Mouse (Mus musculus) NIH3T3 (cell line): ENCODE results near the gene Plxna2.

Source experiments
- DNase-seq: peaks from one replicate; pipeline ENCODE4 v3.0.0-alpha.2; 2012; ENCODE audit warnings: low read depth

Plxna2 gene

DNA sequence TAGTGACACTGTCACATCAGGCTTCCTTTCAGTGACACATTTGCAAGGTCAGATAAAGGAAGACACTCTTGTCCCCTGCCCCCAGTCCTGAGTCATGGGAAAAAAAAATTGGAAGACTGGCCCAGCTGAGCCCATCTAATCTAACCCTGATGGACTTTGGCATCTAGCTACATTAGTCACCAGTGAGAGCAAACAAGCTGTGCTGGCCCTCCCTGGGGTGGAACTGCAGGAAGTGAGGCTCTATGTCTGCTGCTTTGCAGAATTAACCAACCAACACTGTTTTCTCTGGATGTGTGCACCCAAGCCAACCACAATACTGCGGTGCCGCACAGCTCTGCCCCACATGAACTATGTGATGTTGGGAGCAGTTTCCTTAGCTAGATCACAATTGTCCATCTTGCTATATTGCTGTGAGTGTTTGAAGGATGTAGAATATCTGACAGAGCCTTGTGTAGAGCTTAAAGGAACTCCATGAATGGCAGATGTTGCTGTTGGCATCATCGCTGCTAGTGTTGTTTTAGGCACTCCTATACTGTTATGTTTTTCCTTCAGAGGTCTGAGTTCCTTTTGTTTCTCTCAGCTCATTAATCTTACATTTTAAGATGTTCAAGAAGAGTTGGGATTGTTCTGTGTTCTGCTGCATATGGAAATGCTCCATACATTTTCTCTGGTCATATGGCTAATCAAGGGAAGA, 42.6 kb downstream of the Plxna2 start:
- DNase-seq, result peak; percentile 81

DNA sequence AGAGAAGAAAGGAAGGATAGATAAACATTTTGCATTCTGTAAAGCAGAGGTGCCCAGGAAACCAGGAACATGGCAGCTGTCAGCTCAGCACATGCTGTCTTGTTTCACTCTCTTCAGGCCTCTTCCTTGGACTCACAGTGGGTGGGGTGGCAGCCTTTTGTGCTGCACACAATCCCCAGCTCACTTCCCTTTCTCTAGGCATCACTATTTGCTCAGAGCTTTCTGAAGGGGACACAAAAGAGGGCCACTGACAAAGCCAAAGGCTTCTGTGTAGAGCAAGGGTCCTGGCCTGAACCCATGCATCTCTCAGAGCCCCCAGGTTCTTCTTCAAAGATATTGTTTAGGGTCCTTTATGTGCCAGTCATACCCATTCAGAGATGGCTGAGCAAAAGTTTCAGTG, 45.0 kb downstream of the Plxna2 start:
- no peak for DNase-seq

DNA sequence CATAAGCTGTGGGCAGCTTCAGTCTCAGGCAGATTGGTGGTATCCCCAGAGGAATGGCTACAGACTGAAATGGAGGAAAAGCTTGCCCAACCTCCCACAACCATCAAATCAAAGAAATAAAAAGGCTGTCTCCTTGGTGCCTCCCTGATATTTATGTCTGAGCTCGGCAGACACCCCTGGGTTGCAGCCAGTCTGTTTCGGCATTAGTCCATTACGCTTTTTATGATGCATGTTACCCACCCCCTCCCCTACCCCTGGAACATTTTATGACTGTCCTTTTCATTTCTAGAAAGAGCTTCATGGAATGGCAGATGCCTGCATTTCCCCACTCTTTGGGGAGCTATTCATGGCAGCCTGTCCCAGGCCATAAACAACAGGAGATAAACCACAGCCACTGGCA, 47.7 kb downstream of the Plxna2 start:
- no peak for DNase-seq

DNA sequence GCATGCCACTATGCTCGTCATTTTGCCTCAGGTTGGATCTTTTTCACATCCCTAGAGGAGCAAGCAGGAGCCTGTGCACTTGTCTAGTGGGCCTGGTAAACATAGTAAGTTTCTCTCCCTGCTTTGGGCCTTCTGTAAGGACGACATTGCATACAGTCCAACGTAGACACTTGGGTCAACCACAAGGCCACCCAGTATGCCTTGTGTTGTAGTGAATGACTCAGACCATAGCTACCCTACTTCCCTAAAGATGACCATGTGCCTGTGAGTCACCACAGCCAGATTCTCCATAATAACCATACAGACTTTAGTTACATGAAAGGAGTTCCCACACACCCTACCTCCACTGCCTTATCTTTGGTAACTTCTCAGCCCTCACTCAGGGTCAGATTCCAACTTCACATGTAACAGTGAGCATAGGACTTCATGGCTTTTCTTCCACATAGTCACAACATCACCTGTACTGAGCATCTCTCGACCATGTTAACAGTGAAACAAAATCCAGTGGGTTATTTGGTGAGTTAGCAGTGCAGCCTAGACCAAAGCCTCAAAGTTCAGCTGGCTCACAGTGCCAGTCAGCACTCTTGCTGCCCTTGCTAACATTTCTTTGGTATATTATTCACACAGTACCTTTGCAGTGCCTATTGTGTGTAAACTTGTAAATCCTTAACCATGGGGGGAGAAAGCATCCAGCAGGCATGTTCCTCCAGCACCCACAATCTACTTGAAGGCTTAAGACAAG, 53.9 kb downstream of the Plxna2 start:
- peak; percentile 82 for DNase-seq

DNA sequence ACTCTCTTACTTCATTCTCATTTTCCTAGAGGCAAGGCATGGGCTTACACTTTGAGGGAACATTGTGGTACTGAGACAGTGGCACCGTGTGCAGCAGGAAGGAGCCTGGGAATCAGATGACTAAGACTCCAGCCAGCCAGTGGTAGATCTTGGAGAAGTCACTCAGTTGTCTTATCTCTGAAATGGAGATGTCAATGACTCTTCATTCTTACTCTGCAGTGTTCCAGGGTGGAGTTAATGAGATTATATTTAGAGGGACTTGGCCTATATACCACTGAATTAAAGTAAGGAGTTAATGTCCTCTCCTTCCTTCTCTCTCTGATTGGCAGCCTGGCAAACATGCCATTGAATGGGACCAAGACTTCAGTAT, 54.5 kb downstream of the Plxna2 start:
- DNase-seq, result no peak

DNA sequence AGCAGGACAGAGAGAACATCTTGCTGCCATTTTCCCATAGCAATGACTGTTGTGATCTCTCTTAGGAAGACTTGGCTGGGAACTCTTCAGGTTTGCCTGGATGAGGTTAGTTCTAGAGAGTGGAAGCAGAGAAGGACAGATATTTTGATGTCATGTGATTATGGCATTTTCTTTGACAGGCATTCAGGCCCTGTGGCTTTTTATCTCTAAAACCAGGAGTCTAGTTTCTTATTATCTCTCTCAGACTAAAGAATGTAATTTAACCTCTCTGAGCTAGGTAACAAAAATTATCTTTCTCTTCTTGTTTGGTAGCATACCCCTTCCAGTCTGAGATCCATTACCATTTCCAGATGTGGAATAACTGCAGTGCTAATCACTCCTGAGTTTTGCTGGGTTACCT, 55.2 kb downstream of the Plxna2 start:
- DNase-seq, result no peak

DNA sequence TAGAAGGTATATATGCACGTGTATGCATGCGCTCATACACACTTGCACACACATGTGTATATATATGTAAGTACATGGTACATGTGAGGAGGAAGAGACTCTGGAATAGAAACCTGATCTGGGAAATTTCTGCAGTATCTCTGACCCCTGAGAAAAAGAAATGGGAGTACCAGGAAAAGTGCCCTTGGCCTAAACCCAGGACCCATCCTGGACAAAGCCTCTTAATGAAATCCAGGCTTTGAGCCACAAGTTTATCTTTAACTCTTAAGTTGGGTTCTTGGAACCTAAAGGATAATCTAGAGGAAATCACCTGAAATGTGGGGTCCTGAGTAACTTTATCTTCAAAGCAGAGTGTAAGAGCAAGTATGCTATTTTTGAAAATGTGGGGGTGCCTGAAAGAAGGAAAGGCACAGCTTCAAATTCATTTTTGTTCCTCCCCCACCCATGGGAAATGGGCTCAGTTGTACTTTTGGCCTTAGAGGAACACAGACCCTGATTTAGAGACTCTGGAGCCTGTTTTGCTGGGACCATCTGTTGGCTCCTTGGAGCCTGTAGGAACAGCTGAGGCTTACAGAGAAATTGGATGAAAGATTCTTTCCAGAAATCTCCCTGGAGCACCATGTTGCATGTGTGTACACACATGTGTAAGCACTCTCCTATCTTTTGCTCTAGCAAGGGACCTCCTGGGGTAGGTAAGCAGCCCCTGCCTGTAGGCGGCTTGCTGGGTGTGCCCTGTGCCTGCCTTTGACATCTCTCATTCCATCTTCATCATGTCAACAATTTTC, 57.3 kb downstream of the Plxna2 start:
- DNase-seq, result no peak

DNA sequence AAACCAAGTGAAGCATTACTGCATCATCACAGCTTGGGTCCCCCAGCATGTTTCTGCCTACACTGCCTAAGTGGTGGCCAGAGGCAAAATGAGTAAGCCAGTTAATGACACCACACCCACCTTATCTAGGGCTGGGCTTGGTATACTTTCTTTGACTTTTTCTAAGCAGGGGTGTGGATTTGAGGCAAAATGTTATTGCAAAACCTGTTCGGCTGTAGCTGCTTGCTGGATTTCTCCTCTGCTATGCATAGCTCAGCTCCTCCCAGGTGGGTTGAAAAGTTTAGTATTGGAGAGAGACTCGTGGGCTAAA, 57.8 kb downstream of the Plxna2 start:
- peak; percentile 72 for DNase-seq

DNA sequence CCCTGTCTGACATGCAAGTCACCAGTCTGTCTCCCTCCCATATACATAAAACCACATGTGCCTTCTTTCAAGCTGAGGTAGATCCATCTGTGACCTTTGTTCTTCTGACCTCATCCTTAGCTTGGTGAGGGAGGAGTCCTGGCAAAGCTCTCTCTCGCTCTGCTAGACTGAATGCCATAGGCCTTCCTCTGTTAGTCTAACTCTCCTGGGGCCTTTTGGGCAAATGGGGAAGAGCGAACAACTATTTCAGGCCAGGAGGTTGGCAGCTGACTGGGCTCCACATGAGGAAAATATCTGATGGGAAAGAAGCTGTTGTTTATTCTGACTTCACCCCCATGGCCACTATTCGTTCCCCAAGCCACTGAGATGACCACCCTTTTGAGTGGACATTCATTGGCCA, 59.9 kb downstream of the Plxna2 start:
- peak; percentile 68 for DNase-seq

DNA sequence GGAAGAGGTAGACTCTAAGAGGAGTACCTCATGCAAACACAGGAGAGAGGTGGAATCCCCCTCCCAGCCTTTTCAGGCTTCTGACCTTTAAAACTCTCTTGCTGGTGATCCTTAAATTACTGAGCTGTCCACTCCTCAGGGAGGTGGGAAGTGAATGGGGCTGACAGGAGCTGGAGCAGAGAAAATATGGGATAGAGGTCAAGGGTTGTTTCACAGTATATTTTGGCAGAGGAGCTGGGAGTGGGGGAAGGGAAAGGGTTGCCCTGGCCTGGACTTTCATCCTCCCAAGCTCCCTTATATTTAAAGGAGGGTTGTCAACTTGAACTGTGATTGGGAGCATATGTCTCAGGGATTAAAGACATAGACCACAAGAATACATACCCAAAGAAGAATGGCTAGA, 61.1 kb downstream of the Plxna2 start:
- DNase-seq, result peak; percentile 69

DNA sequence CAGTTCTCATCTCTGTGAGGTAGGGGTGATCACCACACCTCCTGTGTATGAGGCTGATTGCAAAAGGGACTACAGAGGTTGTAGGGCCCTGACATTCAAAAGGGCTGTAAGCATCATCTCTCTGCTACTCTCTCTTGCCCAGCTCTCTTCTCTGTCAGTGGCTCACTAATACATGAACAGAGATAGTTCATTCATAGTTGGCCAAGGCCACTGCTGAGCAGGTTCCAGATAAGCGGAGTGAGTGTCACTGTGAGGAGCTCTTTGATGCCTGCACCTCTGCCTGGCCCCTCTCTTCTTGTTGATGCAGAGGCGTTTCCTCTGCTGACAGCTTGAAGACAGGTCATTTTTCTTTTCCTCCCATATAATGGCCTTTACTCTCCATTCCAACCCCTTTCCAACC, 62.1 kb downstream of the Plxna2 start:
- DNase-seq, result no peak

DNA sequence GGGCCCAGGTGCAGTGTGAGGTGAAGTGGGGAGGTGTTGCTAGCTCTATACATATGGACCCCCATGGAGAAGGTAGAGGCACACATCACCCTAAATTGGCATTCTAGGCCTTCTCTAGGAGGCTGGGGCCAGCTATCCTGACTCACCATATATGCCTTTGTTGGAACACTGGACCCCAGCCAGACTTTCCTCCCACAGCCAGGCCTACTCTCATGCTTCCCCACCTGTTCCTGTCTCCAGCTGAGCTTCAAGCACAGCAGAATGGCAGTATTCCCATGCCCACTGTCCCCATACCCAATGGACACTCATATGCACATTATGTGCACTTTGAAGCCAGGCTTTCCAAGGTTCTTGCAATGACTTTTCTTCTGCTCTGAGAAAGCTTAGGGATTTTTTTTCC, 64.0 kb downstream of the Plxna2 start:
- DNase-seq, result peak; percentile 83

DNA sequence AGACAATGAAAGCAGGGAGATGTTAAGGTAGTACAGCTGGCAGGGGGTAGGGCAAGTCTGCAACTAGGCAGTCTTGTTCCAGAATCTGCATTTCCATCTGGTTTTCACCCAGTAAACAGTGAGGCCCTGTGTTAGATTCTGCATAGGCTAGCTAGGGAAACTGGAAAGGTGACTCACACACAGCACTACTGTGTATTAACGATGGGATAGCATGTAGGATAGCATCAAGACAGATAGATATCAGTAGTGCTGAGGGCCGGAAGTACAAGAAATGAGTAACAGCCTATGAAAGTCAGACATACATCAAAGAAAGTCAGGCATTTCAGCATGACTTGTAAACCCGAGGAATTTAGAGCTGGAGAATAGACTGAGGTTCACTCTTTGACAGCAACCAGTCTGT, 65.1 kb downstream of the Plxna2 start:
- DNase-seq, result peak; percentile 62

DNA sequence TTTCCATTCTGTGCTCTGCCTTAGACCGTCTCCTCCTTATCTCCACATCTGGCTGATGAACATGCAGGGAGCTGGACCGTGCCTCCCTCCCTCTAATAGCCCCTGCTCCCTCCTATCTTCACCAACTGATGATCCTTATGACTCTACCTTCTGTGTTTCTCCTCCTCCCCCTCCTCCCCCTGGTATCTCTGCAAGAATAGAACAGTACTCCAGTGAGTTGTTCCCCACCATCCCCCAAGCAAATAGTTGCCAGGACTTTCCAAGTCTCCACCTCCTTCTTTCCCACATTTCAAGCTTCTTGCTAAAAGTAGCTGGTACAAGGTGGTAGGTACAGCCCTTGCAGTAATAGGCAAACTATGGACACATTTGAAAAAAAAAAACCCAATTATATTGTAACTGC, 67.9 kb downstream of the Plxna2 start:
- DNase-seq, result no peak

DNA sequence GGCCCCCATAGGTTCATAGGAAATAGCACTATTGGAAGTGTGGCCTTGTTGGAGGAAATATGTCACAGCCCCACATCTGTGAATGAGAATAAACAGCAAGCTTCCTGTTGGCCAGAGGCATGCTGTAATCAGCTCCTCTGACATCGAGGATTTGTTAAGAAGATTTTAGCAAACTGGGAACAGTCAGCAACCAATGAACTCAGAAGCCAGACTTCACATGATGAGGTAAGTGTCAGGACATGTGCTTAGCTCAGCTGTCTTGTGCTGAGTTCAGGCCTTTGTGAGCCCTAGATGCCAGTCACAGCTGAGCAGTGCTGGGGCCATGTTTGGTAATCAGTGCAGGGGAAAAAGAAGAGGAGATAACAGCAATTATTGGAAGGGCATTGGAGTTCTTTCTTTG, 69.7 kb downstream of the Plxna2 start:
- peak; percentile 50 for DNase-seq

DNA sequence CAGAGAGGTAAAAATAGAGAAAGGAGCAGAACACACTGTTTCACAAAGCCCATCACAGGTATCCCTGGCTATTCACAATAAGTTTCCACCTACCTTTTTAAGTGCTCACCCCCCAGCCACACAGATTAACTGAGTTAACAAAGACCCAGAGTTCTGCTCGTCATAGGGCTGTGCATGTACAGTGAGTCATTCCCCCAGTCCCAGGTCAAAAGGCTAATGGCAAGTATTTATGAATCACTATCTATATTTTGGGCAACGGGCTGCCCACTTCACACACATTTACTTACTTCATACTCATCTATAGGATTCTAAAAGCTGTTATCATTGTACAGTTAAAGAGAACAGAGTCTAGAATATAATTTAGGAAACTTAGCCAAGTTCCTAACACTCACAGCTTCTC, 70.1 kb downstream of the Plxna2 start:
- peak; percentile 66 for DNase-seq

DNA sequence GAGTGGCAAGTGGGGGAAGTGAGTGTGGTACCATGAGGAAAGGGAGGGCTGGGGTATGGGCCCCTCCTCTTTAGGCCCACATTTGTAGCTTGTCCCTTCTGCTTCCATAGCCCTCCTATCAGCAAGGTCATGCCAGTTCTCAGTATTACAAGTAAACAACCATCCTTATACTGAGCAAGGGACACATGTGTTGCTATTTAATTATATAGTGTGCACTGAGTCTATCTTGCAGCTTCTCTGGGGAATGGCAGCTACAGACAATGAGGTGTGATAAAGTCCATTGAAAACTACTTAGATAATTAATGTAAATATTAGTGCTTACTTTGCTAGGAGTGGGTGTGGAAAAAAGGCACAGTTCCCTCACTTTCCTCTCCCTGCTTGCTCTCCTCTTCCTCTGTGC, 75.0 kb downstream of the Plxna2 start:
- no peak for DNase-seq

DNA sequence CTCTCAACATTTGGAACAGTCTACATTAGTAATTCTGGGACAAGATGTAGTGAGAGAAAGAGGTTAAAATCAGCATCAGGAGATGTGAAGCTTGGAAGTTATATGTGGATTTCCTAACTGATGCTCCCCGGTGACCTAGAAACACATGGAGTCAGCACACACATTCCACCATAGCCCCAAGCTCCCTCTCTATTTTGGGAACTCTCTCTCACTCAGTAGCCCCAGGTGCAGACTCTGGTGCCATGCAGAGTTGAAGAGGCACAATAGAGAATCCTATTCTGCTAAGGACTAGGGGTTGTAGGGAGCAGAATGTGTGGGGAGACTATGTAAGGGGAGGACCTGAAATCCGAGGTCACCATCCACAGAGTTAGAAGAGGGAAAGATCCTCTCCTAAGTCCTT, 75.5 kb downstream of the Plxna2 start:
- no peak for DNase-seq

DNA sequence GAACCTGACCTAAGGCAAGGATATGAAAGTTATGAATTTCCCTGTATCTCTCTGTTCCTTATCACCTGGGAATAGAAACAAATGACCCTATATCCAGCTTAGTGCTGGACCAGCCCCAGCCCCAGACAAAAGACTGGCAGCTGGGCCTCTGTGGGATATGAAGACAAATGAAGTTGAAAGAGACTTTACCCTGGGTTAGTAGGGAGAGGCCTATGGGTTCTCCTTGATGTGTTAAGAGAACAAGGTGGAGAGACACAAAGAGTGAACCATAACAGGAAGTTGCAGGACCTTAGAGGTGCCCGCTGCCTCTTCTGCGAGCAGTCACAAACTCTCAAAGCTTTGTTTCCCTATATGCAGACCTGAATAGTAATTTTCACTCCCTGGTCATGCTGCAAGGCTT, 76.8 kb downstream of the Plxna2 start:
- DNase-seq, result no peak

DNA sequence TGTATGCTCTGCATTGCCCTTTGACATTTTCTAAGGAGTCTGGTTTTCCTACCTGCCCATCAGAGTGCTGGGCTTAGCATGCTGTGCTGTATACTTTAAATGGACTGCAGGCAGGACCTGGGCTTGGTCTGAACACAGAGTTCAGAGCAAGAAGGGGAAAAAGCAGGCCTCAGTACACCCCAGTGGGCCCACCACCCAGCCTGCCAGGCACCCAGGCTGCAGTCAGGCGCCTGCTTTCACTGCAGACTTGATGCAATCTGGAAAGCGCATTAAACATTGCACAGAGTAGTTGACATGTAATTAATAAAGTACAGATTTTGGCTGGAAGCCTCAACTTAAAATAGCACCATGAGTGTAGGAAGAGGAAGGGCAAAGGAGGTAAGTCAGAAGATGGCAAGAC, 79.4 kb downstream of the Plxna2 start:
- no peak for DNase-seq

DNA sequence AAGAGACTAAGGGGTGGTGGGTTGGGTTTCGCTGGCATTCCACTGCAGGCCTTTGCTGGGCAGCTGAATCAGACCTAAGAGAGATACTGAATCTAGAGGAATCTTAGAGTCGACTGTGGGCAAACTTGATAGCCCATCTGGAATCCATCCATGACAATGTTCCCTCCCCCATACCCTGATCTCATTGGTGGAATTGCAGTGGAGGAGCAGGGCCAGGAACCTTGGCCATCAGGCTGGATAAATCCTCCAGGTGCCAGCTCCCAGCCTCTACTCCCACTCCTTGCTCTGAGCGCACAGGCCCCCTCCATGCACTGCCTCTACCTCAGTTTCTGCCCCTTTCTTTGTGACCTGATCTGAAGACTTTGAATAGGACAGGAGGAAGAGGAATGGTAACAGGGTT, 81.3 kb downstream of the Plxna2 start:
- DNase-seq, result no peak

DNA sequence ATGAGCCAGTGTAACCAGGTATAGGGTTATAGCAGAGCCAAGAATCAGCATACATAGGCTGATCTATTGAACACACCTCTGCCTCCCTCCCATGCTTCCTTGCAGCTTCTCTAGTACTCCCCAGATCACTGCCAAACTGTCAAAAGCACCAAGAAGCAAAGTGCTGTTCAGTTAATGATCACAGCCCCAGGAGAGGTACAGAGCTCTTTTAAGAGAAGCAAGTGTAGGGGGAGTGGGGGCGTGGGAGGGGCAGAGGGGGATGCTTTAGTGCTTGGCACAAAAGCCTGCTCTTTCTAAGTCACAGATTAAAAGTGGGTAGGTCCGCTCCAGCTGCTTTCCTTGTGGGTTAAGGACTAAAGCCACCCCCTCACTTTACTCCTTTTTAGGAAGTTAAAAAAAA, 85.2 kb downstream of the Plxna2 start:
- DNase-seq, result no peak

DNA sequence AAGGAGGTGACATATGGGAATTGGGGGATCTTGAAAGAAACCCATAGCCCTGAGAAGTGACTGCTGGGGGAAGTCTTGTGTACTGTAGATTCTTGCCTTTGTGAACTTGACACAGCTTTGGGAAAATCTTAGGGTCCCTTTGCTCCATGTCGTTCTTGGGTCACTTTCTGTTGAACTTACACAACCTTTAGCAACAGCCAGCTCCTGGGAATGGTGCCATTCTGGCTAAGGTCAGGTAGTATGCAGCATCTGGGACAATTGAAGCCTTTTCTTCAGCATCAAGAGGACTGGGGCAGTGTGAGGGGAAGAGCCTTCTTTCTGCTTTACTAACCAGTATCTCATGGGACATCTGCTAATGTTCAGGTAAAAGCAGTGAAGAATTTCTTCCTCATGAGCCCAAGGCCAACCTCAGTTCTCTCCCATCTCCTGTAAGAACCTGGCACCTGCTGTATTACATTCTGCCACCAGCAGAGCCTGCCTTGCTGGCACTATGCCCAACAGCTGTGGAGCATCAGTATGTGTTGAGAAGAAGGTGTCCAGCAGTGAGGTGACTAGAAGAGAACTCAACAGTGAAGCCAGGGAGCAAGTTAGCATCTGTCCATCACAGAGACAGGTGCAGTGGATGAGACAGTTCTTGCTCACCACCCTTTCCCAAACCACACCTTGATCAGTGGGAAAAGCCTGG, 86.3 kb downstream of the Plxna2 start:
- DNase-seq, result peak; percentile 30
